Mouse (Mus musculus) kidney, postnatal 0 days (tissue): ENCODE results near the gene Chrdl2. TPM values are rescaled to one million over a fixed set of nuclear protein-coding genes. Genes with fewer than 3 reads are reported as not detected.
"Not testable (repeated sequence)": the region's sequence is repeated elsewhere in the genome, so short reads cannot be mapped to it uniquely, and the experiment has no call there.

ENCODE experiments used
- ATAC-seq: fragments of 200-750 bp; cut with Nextera tagmentation; replicated peaks from 2 replicates; pipeline ENCODE4 v1.8.0; 2017; ENCODE audit warnings: low read depth, moderate number of reproducible peaks, moderate TSS enrichment, moderate library complexity; ENCODE audit not compliant: low FRiP score
- DNase-seq: peaks from one replicate; pipeline ENCODE4 v3.0.0-alpha.2; 2016; ENCODE audit warnings: low spot score
- H3K27ac ChIP-seq: fragments of 300-500 bp; sonication (generic); 2 replicates; pipeline ENCODE4 v1.5.1; 2014; ENCODE audit warnings: mild to moderate bottlenecking
- H3K27me3 ChIP-seq: fragments of 300-500 bp; sonication (generic); 2 replicates; pipeline ENCODE4 v1.6.1; 2014; ENCODE audit warnings: low read length, mixed read lengths; ENCODE audit not compliant: insufficient read depth
- H3K36me3 ChIP-seq: fragments of 300-500 bp; sonication (generic); 2 replicates; pipeline ENCODE4 v1.6.1; 2014; ENCODE audit warnings: low read length, mixed read lengths; ENCODE audit not compliant: insufficient read depth
- H3K4me1 ChIP-seq: fragments of 300-500 bp; sonication (generic); replicated peaks from 2 replicates; pipeline ENCODE4 v1.6.1; 2014; ENCODE audit warnings: antibody characterized with exemption, low read length, mixed read lengths; ENCODE audit not compliant: insufficient read depth
- H3K4me2 ChIP-seq: fragments of 300-500 bp; sonication (generic); 2 replicates; pipeline ENCODE4 v1.6.1; 2014; ENCODE audit warnings: mild to moderate bottlenecking, low read length, moderate library complexity, mixed read lengths
- H3K4me3 ChIP-seq: fragments of 300-500 bp; sonication (generic); replicated peaks from 2 replicates; pipeline ENCODE4 v1.5.1; 2014; ENCODE audit warnings: low read depth, low read length
- H3K9ac ChIP-seq: fragments of 300-500 bp; sonication (generic); 2 replicates; pipeline ENCODE4 v1.6.1; 2014; ENCODE audit warnings: low read depth, low read length
- H3K9me3 ChIP-seq: fragments of 300-500 bp; sonication (generic); replicated peaks from 2 replicates; pipeline ENCODE4 v1.6.1; 2016; ENCODE audit warnings: low read length, inconsistent platforms, mixed read lengths
- CTCF ChIP-seq: IDR thresholded peaks from 2 replicates; pipeline ENCODE4 v1.5.1; 2016; ENCODE audit warnings: antibody characterized with exemption, low read depth, mild to moderate bottlenecking, moderate library complexity
- WGBS: fragments of 180-500 bp; shearing (Covaris S2); extraction: QIAGEN DNeasy Blood & Tissue Kit; methylation state at CpG from one replicate; pipeline ENCODE4 v1.1.7; 2014; 5-methylcytosine and 5-hydroxymethylcytosine counted together
- polyA plus RNA-seq: library from polyadenylated mRNA; unstranded; fragments of >200 nt; fragmentation: Nextera tagmentation; extraction: Ambion mirVana; gene quantifications from 2 replicates; pipeline ENCODE4 v1.2.1, GENCODE M21; 2015

The Chrdl2 gene
- polyA plus RNA-seq, 1 experiment from 2014 or later, result 0.32 TPM

DNA sequence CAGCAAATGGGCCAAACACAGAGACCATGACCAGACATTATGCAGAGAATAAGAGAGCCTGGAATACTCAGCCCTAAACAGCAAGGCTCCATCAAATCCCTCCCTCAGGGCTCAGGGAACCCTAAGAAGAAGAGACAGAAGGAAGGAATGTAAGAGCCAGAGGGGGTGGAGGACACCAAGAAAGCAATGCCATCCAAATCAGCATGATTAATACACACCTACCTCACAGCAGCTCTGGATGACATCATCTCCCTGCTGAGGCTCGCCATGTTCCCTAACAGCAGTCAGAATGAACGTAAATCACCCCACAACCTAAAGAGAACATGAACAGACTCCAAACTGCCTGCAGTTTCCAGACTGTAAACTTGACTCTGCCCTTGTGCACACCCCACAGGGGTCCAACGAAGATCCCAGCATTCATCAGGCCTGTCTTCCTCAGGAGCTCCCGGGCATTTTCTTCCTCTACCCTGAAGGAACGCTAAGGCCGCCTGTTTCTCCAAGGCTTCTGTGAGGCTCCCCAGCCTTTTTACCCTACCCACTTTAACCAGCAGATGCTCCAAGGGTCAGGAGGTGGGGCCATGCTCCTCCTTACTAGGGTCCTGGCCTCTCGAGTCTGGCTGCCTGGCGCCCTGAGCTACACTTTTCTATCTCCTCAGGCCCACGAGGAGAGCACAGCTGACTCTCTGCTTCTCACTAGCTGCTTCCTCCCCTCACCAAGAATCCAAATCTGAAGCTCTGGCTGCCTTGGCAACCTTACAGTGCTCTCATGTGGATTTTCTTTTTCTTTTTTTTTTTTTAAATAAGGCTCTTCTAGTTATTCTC is 40.7 kb upstream of the Chrdl2 start:
- Histone ChIP-seq H3K9ac (no peak overlapping the region; the same call in 1 of the 2 replicates), H3K36me3 (no peaks in the 10 kb centered on the region), H3K27me3 (no peaks in the 10 kb centered on the region), H3K4me2 (peak overlapping the region; percentile 26; the same call in 1 of the 2 replicates), H3K9me3 (no peaks in the 10 kb centered on the region), H3K4me3 (no peak overlapping the region), H3K4me1 (peaks cover 32% of the 10 kb centered on the region), H3K27ac (peak overlapping the region; percentile 71)
- WGBS, result 23% methylated on average over 9 of the region's 9 CpGs
- DNase-seq (peak; percentile 53), ATAC-seq (no peak; the same call in 1 of the 2 replicates)
- no peak for TF ChIP-seq CTCF

DNA sequence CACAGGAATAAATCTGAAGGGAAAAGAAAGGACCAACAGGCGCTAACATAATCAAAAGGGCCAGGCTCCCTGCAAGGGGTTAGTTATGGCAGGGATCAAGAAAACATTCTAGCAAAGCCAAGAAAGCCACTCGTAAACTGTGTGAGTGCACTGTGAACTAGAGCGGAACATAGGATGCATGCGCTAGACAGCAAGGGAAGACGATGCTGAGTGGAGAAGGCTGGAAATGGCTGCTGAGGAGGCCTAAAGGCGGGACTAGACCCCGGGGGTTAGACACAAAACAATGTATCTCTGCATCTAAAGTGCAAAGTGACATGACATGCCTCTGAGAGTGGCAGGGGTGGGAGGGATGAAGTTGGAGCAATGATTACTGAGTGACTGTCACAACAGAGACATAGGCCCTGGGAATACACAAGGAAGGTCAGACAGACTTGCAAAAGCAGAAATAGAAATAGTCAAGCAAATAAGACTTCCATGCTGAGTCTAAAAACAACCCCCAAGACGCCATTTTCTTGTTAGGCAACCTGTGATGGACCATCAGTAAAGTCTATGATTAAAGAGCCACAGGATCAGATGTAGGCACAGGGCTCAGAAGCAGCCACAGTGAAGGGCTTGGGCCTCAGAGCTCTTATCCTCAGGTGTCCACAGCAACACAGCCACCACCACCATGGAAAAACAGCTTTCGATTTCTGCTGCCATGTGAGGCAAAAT is 39.8 kb upstream of the Chrdl2 start:
- H3K4me1 ChIP-seq, result peaks cover 31% of the 10 kb centered on the region
- 0 out of 2 replicates have a peak, but pooled peaks have one; percentile 6 for ATAC-seq
- TF ChIP-seq CTCF, result no peak
- no peak overlapping the region for H3K4me2 ChIP-seq
- H3K27ac ChIP-seq, result peak overlapping the region; percentile 71; the same call in 1 of the 2 replicates
- H3K4me3 ChIP-seq, result no peak overlapping the region
- peak; percentile 67 for DNase-seq
- 41% methylated on average over 9 of the region's 9 CpGs for WGBS
- no peaks in the 10 kb centered on the region for H3K27me3 ChIP-seq
- H3K36me3 ChIP-seq, result no peaks in the 10 kb centered on the region
- H3K9me3 ChIP-seq, result no peaks in the 10 kb centered on the region
- H3K9ac ChIP-seq, result no peak overlapping the region

DNA sequence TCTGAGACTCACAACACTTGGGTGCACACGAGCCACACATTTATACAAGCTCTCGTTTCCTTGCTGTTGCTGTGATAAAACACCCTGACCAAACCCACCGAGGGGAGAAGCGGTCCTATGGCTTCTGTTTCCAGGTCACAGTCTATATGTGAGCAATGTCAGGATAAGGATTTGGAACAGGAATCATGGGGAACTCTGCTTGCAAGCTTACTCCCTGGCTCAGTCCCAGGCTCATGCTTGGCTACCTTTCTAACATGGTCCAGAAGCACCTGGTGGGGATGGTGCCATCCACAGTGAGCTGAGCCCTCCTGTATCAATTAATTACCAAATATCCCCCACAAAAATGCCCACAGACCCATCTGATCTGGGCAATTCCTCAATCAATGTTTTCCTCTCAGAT is 36.8 kb upstream of the Chrdl2 start:
- no peak overlapping the region for H3K27ac ChIP-seq
- no peak overlapping the region for H3K4me3 ChIP-seq
- no peaks in the 10 kb centered on the region for H3K36me3 ChIP-seq
- H3K9ac ChIP-seq, result no peak overlapping the region
- H3K9me3 ChIP-seq, result no peaks in the 10 kb centered on the region
- H3K4me1 ChIP-seq, result peaks cover 32% of the 10 kb centered on the region
- ATAC-seq, result no peak
- no peak overlapping the region for H3K4me2 ChIP-seq
- DNase-seq, result no peak
- TF ChIP-seq CTCF, result no peak
- 51% methylated on average over 4 of the region's 4 CpGs for WGBS
- H3K27me3 ChIP-seq, result no peaks in the 10 kb centered on the region

DNA sequence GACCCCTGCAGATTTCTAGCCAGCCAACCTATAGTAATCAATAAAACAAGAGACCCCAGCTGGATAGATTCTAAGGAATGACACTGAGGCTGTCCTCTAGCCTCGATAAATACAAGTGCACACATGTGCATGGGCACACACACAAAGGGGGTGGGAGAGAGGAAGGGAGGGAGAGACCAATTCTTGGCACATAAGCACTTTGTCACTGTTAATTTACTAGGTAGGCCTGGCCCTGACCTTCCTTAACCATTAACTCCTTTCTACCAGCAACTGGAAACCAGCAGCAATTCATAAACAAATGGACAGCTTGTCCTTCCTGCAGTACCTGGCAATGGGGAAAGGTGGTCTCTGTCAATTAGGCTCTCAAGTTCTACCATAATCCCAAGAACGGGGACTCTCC is 34.0 kb upstream of the Chrdl2 start:
- 45% methylated on average over 2 of the region's 2 CpGs for WGBS
- peak; percentile 28 for DNase-seq

DNA sequence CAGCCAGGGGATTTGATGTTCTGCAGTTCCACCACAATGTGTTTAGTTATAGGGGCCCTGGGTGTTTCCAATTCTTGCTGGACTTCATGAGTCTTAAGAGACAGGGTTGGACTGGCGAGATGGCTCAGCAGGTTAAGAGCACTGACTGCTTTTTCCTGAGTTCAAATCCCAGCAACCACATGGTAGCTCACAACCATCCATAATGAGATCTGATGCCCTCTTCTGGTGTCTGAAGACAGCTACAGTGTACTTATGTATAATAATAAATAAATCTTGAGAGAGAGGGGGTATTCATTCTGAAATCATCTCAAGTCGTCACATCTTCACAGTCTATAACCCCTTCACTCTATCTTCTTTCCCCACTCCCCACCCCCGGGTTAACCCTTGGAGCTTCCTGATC is 33.1 kb upstream of the Chrdl2 start:
- DNase-seq, result not testable (repeated sequence)
- H3K4me1 ChIP-seq, result peaks cover 20% of the 10 kb centered on the region

More for the DNA sequence above, 34.0 kb upstream of the Chrdl2 start:
- Histone ChIP-seq H3K4me1 (peaks cover 20% of the 10 kb centered on the region), H3K9me3 (no peaks in the 10 kb centered on the region), H3K36me3 (no peaks in the 10 kb centered on the region), H3K4me3 (no peak overlapping the region), H3K4me2 (no peak overlapping the region), H3K27me3 (no peaks in the 10 kb centered on the region), H3K27ac (peak overlapping the region; percentile 47), H3K9ac (no peak overlapping the region)
- TF ChIP-seq CTCF, result no peak
- peak; percentile 51; the same call in 1 of the 2 replicates for ATAC-seq

DNA sequence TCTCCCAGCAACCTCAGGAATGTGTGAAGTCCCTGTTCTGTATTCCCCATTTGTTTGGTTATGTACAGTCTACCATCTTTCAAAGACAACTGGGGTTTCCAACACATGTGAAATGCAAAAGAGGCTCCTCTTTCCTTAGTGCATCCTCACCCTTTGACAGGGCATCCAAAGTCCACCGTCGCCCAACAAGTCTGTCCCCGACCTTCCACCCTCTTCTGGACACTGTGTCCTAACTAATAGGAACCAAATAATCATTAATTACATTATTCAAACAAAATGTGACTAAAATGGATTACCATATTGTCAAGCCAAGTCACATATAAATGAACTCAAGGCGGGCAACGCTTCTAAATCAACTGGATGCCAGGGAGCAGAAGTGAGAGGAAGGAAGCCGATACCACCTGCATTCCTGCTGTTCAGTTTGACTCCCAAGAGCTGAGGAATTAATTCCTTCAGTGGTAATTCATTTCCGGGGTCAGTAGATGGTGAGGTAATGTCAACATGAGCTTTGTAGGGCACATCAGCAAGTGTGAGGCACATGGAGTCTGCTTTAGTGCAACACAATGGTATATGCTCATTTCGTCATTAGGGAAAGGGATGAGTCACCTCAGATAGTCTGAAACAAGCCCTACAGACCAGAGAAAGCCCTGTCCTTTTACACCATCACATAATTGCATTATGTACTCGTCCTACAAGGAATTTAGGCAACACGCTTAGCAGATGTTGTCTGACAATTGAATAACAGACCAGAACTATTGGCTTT is 31.6 kb upstream of the Chrdl2 start:
- H3K27me3 ChIP-seq, result no peaks in the 10 kb centered on the region
- H3K4me1 ChIP-seq, result peaks cover 20% of the 10 kb centered on the region
- no peaks in the 10 kb centered on the region for H3K36me3 ChIP-seq
- no peak overlapping the region for H3K4me3 ChIP-seq
- WGBS, result 55% methylated on average over 10 of the region's 10 CpGs
- no peak overlapping the region for H3K9ac ChIP-seq
- no peaks in the 10 kb centered on the region for H3K9me3 ChIP-seq
- no peak overlapping the region; the same call in 1 of the 2 replicates for H3K27ac ChIP-seq
- no peak overlapping the region for H3K4me2 ChIP-seq
- DNase-seq, result peak; percentile 40
- TF ChIP-seq CTCF, result no peak
- peak; percentile 71 for ATAC-seq

More for the DNA sequence above, 33.1 kb upstream of the Chrdl2 start:
- H3K27ac ChIP-seq, H3K27me3 ChIP-seq, H3K9ac ChIP-seq, H3K36me3 ChIP-seq, H3K4me2 ChIP-seq, H3K4me3 ChIP-seq, ATAC-seq, H3K9me3 ChIP-seq: not testable (repeated sequence)
- 79% methylated on average over 3 of the region's 3 CpGs for WGBS
